Mouse (Mus musculus): ENCODE measurements at regions not wholly inside any gene's neighbourhood (a gene's known extent, or its start where the extent isn't known, plus 50 kb on each side); places are given as distances from the start of the nearest gene placed in this dataset.

DNA sequence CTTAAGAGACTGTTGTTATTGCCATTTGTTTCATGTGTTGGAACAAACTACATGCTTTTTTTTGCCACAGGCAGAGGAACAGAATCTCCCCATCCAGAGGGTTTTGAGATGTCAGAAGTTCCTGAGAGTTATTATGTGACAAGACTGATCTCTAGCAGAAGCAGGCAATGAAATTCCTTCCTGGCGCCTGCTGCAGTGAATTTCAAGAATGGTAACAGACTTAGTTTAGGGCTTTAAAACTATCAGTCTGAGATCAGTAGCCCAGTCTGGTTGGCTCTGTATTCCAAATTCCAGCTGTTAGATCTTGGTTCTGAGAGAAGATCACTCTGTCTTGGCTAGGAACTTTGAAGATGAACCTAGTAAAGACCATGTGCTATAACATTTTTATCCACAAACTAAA lies 749.2 kb upstream of the Marcks start:
- no peak for TF ChIP-seq CTCF (IDR thresholded peaks at IDR 0.05; ENCODE audit: borderline replicate concordance, extremely low read depth, insufficient read depth, insufficient read length)
- no peak for TF ChIP-seq POLR2A (IDR thresholded peaks at IDR 0.05; ENCODE audit: borderline replicate concordance, extremely low read depth, insufficient read depth, insufficient read length, poor library complexity, severe bottlenecking)
